Comparison of ENCODE assay signal across 8 mouse cellular contexts in the genomic region with DNA sequence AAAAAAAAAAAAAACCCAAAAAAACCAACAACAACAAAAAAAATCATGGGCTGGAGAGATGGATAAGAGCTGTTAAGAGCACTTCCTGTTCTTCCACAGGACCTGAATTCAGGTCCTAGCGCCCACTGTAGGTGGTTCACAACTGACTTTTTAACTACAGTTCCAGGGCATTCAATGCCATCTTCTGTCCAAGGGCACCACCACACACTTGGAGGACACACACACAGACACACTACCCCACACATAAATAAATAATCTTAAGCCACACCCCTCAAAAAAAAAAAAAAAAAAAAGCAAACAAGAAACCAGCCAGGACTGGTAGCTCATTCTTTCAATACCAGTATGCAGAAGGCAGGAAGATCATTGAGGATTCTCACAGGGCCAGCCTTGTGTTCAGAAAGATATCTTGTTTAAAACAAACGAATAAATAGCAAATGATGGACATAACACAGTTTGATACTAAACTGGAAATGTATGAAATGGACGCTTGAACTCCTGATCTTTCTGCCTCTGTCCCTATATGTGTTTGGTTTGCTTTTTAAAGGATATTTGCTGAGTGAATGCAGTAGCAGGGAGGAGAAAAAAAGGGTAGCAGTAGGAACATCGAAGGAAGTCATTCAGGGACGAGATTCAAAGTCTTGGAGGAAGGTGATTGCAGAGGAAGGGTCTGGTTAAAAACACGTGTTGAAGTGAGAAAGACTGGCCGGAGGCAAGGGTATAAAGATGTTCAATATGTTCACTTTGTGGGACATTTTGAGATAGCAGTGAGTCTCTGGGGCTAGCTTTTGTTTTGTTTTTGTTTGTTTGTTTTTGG. TPM values are rescaled to one million over a fixed set of nuclear protein-coding genes. Genes with fewer than 3 reads are reported as not detected.
DNase-seq lines count a peak whose midpoint lies in the region; ATAC-seq and TF ChIP-seq lines count a peak whose summit lies in the region.

No protein-coding gene starts in this region.

- peaks cover 45% of the 10 kb centered on the region for H3K79me3 ChIP-seq in C2C12 (ENCODE audit: low read depth)

- WGBS in embryonic facial prominence, embryonic 13.5 days, result 19% methylated on average over 7 of the region's 7 CpGs
- WGBS in limb, embryonic 10.5 days, result 26% methylated on average over 7 of the region's 7 CpGs
- WGBS in neural tube, embryonic 15.5 days, result 22% methylated on average over 7 of the region's 7 CpGs

- TF ChIP-seq CTCF in C2C12 (IDR thresholded peaks at IDR 0.05; ENCODE audit: control insufficient read depth, insufficient read depth, insufficient read length), result no peak

- peak; percentile 37 for DNase-seq in heart, adult 11 months
- no peak for DNase-seq in heart, postnatal 25 days (ENCODE audit: low spot score)
- DNase-seq in limb, embryonic 10.5 days (ENCODE audit: low spot score), result no peak
- no peak for DNase-seq in frontal cortex, postnatal 14 days (ENCODE audit: low spot score in 2 of 2)
- no peak for DNase-seq in embryo, embryonic 10.5 days (ENCODE audit: low spot score)

- H3K4me1 ChIP-seq in embryonic facial prominence, embryonic 13.5 days, result peaks cover 12% of the 10 kb centered on the region
- H3K4me1 ChIP-seq in limb, embryonic 10.5 days, result peaks cover 18% of the 10 kb centered on the region
- peaks cover 15% of the 10 kb centered on the region; the same call in 1 of the 2 replicates for H3K4me1 ChIP-seq in neural tube, embryonic 15.5 days

- no peak for ATAC-seq in embryonic facial prominence, embryonic 13.5 days (ENCODE audit: insufficient number of reproducible peaks, insufficient read depth, low FRiP score, low TSS enrichment, low read depth)
- no peak; the same call in 1 of the 2 replicates for ATAC-seq in neural tube, embryonic 15.5 days (ENCODE audit: low FRiP score)

- H3K4me3 ChIP-seq in C2C12 (ENCODE audit: insufficient read depth, poor library complexity, severe bottlenecking), result peak overlapping the region; percentile 92
- H3K4me3 ChIP-seq in embryonic facial prominence, embryonic 13.5 days, result peak overlapping the region; percentile 86
- H3K4me3 ChIP-seq in limb, embryonic 10.5 days, result peak overlapping the region; percentile 96
- peak overlapping the region; percentile 80 for H3K4me3 ChIP-seq in neural tube, embryonic 15.5 days (replicated peaks)

- intact Hi-C loops in heart, postnatal 25 days (cut with DNase I), result no loop called here

- no peaks in the 10 kb centered on the region for H3K9me3 ChIP-seq in embryonic facial prominence, embryonic 13.5 days
- H3K9me3 ChIP-seq in limb, embryonic 10.5 days (replicated peaks), result no peaks in the 10 kb centered on the region
- H3K9me3 ChIP-seq in neural tube, embryonic 15.5 days (replicated peaks), result no peaks in the 10 kb centered on the region

- peak overlapping the region; percentile 79 for H3K9ac ChIP-seq in embryonic facial prominence, embryonic 13.5 days
- peak overlapping the region; percentile 66 for H3K9ac ChIP-seq in neural tube, embryonic 15.5 days (replicated peaks)

- H3K79me2 ChIP-seq in C2C12 (ENCODE audit: control insufficient read depth, insufficient read depth), result peaks cover 48% of the 10 kb centered on the region

- peak overlapping the region; percentile 68 for H3K4me2 ChIP-seq in embryonic facial prominence, embryonic 13.5 days
- peak overlapping the region; percentile 89 for H3K4me2 ChIP-seq in neural tube, embryonic 15.5 days

- H3K27me3 ChIP-seq in C2C12 (ENCODE audit: control insufficient read depth, insufficient read depth, insufficient read length), result no peaks in the 10 kb centered on the region
- no peaks in the 10 kb centered on the region for H3K27me3 ChIP-seq in embryonic facial prominence, embryonic 13.5 days
- H3K27me3 ChIP-seq in limb, embryonic 10.5 days (ENCODE audit: low read depth, poor library complexity, severe bottlenecking), result no peaks in the 10 kb centered on the region
- no peaks in the 10 kb centered on the region for H3K27me3 ChIP-seq in neural tube, embryonic 15.5 days (replicated peaks)

- H3K27ac ChIP-seq in embryonic facial prominence, embryonic 13.5 days, result peak overlapping the region; percentile 98
- H3K27ac ChIP-seq in limb, embryonic 10.5 days, result peak overlapping the region; percentile 97
- H3K27ac ChIP-seq in neural tube, embryonic 15.5 days (replicated peaks), result peak overlapping the region; percentile 95

- peak overlapping the region; percentile 85 for H3ac ChIP-seq in C2C12 (ENCODE audit: control insufficient read depth, insufficient read length, low read depth)

- H3K36me3 ChIP-seq in C2C12 (ENCODE audit: control insufficient read depth, insufficient read depth), result peaks cover 9% of the 10 kb centered on the region
- no peaks in the 10 kb centered on the region for H3K36me3 ChIP-seq in embryonic facial prominence, embryonic 13.5 days
- peaks cover 12% of the 10 kb centered on the region; the same call in 1 of the 2 replicates for H3K36me3 ChIP-seq in limb, embryonic 10.5 days
- no peaks in the 10 kb centered on the region for H3K36me3 ChIP-seq in neural tube, embryonic 15.5 days

TF ChIP-seq in C2C12, 6 proteins besides CTCF, POLR2A, EP300 and RAD21:
- TF ChIP-seq CEBPB (IDR thresholded peaks at IDR 0.05; ENCODE audit: low read depth), result no peak
- no peak for TF ChIP-seq MAX (IDR thresholded peaks at IDR 0.05)
- no peak for TF ChIP-seq MYOD1 (IDR thresholded peaks at IDR 0.05; ENCODE audit: control insufficient read depth, insufficient read length, low read depth)
- TF ChIP-seq MYOG (IDR thresholded peaks at IDR 0.05; ENCODE audit: control insufficient read depth, extremely low read depth, insufficient read length), result no peak
- TF ChIP-seq USF1 (IDR thresholded peaks at IDR 0.05; ENCODE audit: low read depth), result no peak
- no peak for TF ChIP-seq FOSL1 (IDR thresholded peaks at IDR 0.05; ENCODE audit: insufficient read depth, low read length, poor library complexity, severe bottlenecking)

RNA-seq across cellular contexts. Expression of gene Kif11, which starts 1.1 kb away (rescaled TPM):
- under 1 TPM; 0.88 to 0.95 TPM for total RNA-seq in heart, postnatal 25 days (2021)
- polyA plus RNA-seq in C2C12 (2012; fragmentation: generic; extraction: Trizol), result 10.5 TPM
- 61.9 and 62.6 TPM in 2 replicates for polyA plus RNA-seq in embryonic facial prominence, embryonic 13.5 days (2015; fragmentation: Nextera tagmentation; extraction: Ambion mirVana)
- 73.1 and 88.0 TPM in 2 replicates for polyA plus RNA-seq in limb, embryonic 10.5 days (2016; fragmentation: Nextera tagmentation; extraction: Ambion mirVana)
- 6.3 and 18.6 TPM in 2 replicates for polyA plus RNA-seq in neural tube, embryonic 15.5 days (2015; fragmentation: Nextera tagmentation; extraction: Ambion mirVana)

RNA-seq across cellular contexts. Expression of gene Ide, which starts 37.5 kb away (rescaled TPM):
- 10 to 100 TPM; 66.3 to 69.6 TPM for total RNA-seq in heart, postnatal 25 days (2021)
- polyA plus RNA-seq in C2C12 (2012; fragmentation: generic; extraction: Trizol), result 13.4 TPM
- 31.9 and 32.8 TPM in 2 replicates for polyA plus RNA-seq in embryonic facial prominence, embryonic 13.5 days (2015; fragmentation: Nextera tagmentation; extraction: Ambion mirVana)
- polyA plus RNA-seq in limb, embryonic 10.5 days (2016; fragmentation: Nextera tagmentation; extraction: Ambion mirVana), result 37.1 and 45.2 TPM in 2 replicates
- 47.2 and 54.6 TPM in 2 replicates for polyA plus RNA-seq in neural tube, embryonic 15.5 days (2015; fragmentation: Nextera tagmentation; extraction: Ambion mirVana)

RNA-seq across cellular contexts. Expression of gene Hhex, which starts 59.5 kb away (rescaled TPM):
- total RNA-seq in heart, postnatal 25 days (2021), result 1 to 10 TPM; 3.8 to 4.8 TPM
- 0.74 TPM for polyA plus RNA-seq in C2C12 (2012; fragmentation: generic; extraction: Trizol)
- polyA plus RNA-seq in embryonic facial prominence, embryonic 13.5 days (2015; fragmentation: Nextera tagmentation; extraction: Ambion mirVana), result 8.0 and 9.1 TPM in 2 replicates
- 6.8 and 7.2 TPM in 2 replicates for polyA plus RNA-seq in limb, embryonic 10.5 days (2016; fragmentation: Nextera tagmentation; extraction: Ambion mirVana)
- polyA plus RNA-seq in neural tube, embryonic 15.5 days (2015; fragmentation: Nextera tagmentation; extraction: Ambion mirVana), result 6.1 and 7.2 TPM in 2 replicates
